Mouse (Mus musculus): ENCODE measurements at regions not wholly inside any gene's neighbourhood (a gene's known extent, or its start where the extent isn't known, plus 50 kb on each side); places are given as distances from the start of the nearest gene placed in this dataset.

DNA sequence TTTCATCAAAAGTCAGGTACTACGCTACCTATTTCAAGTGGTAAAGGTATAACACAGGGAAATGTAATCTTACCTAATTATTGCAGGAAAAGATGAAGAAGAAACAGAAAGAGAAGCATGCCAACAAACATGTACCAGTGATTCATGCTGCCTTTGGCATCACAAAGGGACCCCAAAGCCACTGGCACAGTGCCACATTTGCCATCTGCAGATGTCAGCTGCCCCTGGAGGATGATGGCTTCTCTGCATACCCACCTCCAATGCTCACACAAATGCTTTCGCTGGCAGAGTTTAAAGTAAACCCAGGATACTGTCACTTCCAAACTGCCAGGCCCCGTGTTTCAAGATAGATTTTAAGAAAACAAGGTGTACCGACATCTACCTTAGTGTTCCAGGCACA is 168.6 kb upstream of the Fbxl7 start:
- no peak overlapping the region for H3K27ac ChIP-seq (ENCODE audit: low read length)
- no peak overlapping the region for H3K4me2 ChIP-seq (replicated peaks; ENCODE audit: low read depth, low read length)
- no peaks in the 10 kb centered on the region for H3K36me3 ChIP-seq (ENCODE audit: insufficient read depth, low read length)
- no peak for DNase-seq (ENCODE audit: low spot score)
- no peak overlapping the region for H3K9ac ChIP-seq (replicated peaks; ENCODE audit: low read depth)
- H3K27me3 ChIP-seq (replicated peaks; ENCODE audit: insufficient read depth, low read length) = no peaks in the 10 kb centered on the region
- no peak overlapping the region for H3K4me3 ChIP-seq (ENCODE audit: low read depth, low read length)
- H3K9me3 ChIP-seq (ENCODE audit: low read length) = no peaks in the 10 kb centered on the region
- TF ChIP-seq CTCF (IDR thresholded peaks at IDR 0.05) (no peak), EP300 (IDR thresholded peaks at IDR 0.05) (no peak)
- H3K4me1 ChIP-seq (ENCODE audit: insufficient read depth, low read depth, low read length) = no peaks in the 10 kb centered on the region
- 64% methylated on average over 4 of the region's 4 CpGs for WGBS
- no peak for ATAC-seq

DNA sequence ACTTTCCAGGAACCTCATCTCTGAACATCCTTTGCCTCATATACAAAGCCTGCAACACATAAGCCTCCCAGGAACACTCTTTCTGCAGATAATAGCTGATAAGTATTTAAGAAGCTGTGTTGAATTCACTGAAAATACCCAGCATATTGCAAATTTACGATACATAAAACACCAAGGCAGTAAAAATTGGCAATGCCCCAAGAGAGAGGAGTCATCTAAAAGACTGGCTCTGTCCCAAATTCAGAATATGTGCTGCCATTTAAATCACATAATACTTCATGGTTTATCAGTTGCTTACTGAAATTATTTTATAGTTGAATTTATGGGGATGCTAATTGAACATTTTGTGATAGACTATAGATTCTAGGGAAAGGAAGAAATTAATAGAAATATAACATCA is 172.3 kb upstream of the Fbxl7 start:
- no peak for ATAC-seq
- no peaks in the 10 kb centered on the region for H3K9me3 ChIP-seq (ENCODE audit: low read length)
- H3K36me3 ChIP-seq (ENCODE audit: insufficient read depth, low read length) = no peaks in the 10 kb centered on the region

DNA sequence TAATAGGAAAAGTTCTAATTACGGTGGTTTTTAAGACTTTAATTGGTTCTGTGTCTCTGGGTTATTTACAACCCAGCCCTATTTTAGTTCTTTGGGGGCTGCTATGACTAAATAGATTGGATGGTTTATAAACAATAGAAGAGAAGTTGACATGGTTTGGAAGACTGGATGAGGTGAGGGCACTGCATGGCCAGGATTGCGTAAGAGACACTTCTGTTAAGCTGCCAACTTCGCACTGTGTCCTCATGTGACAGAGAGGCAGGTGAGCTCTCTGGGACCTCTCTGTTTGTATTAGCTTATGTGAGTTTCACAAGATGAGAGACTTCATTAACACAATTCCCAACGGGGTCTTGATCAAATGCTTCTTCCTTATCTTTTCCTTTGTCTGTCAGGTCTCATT is 182.5 kb upstream of the Fbxl7 start:
- Histone ChIP-seq H3K27me3 (replicated peaks; ENCODE audit: insufficient read depth, low read length) (no peaks in the 10 kb centered on the region), H3K4me1 (ENCODE audit: insufficient read depth, low read depth, low read length) (no peaks in the 10 kb centered on the region), H3K36me3 (ENCODE audit: insufficient read depth, low read length) (no peaks in the 10 kb centered on the region), H3K4me3 (ENCODE audit: low read depth, low read length) (no peak overlapping the region), H3K27ac (ENCODE audit: low read length) (no peak overlapping the region), H3K4me2 (replicated peaks; ENCODE audit: low read depth, low read length) (no peak overlapping the region), H3K9me3 (ENCODE audit: low read length) (no peaks in the 10 kb centered on the region), H3K9ac (replicated peaks; ENCODE audit: low read depth) (no peak overlapping the region)
- TF ChIP-seq CTCF (IDR thresholded peaks at IDR 0.05) (no peak), EP300 (IDR thresholded peaks at IDR 0.05) (no peak)
- ATAC-seq = no peak
- no peak for DNase-seq (ENCODE audit: low spot score)
- WGBS = 67% methylated on average over 4 of the region's 4 CpGs

More for the DNA sequence above, 172.3 kb upstream of the Fbxl7 start:
- Histone ChIP-seq H3K9ac (replicated peaks; ENCODE audit: low read depth) (no peak overlapping the region), H3K27ac (ENCODE audit: low read length) (no peak overlapping the region), H3K4me2 (replicated peaks; ENCODE audit: low read depth, low read length) (no peak overlapping the region), H3K4me3 (ENCODE audit: low read depth, low read length) (no peak overlapping the region), H3K4me1 (ENCODE audit: insufficient read depth, low read depth, low read length) (no peaks in the 10 kb centered on the region), H3K27me3 (replicated peaks; ENCODE audit: insufficient read depth, low read length) (no peaks in the 10 kb centered on the region)
- no peak for TF ChIP-seq EP300 (IDR thresholded peaks at IDR 0.05)
- no peak for TF ChIP-seq CTCF (IDR thresholded peaks at IDR 0.05)
- peak; percentile 6 for DNase-seq (ENCODE audit: low spot score)
- 45% methylated on average over 1 of the region's 1 CpGs for WGBS

DNA sequence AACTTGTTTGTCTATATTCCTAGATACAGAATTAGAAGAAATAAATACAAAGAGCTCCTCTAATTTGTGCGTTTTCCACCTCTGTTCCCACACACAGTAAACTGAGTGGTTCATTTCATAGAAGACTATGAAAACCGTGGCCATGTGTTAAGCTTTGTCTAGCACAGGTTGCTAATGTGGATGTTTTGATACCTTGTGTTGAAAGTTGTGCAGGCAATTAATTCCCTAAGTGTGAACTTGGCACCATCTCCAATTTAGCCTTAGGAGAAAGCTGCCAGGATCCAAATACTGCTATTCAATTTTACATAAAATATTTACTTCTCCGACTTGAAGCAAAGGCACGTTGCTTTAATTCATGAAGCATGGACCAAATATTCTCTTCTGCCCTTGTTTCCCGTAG is 187.4 kb upstream of the Fbxl7 start:
- no peaks in the 10 kb centered on the region for H3K9me3 ChIP-seq (ENCODE audit: low read length)
- TF ChIP-seq CTCF (IDR thresholded peaks at IDR 0.05) (no peak), EP300 (IDR thresholded peaks at IDR 0.05) (no peak)
- no peak overlapping the region for H3K4me3 ChIP-seq (ENCODE audit: low read depth, low read length)
- no peaks in the 10 kb centered on the region for H3K4me1 ChIP-seq (ENCODE audit: insufficient read depth, low read depth, low read length)
- 85% methylated on average over 5 of the region's 5 CpGs for WGBS
- no peaks in the 10 kb centered on the region for H3K27me3 ChIP-seq (replicated peaks; ENCODE audit: insufficient read depth, low read length)
- H3K9ac ChIP-seq (replicated peaks; ENCODE audit: low read depth) = no peak overlapping the region
- no peak overlapping the region for H3K27ac ChIP-seq (ENCODE audit: low read length)
- no peaks in the 10 kb centered on the region for H3K36me3 ChIP-seq (ENCODE audit: insufficient read depth, low read length)
- H3K4me2 ChIP-seq (replicated peaks; ENCODE audit: low read depth, low read length) = no peak overlapping the region
- DNase-seq (ENCODE audit: low spot score) (no peak), ATAC-seq (no peak)

DNA sequence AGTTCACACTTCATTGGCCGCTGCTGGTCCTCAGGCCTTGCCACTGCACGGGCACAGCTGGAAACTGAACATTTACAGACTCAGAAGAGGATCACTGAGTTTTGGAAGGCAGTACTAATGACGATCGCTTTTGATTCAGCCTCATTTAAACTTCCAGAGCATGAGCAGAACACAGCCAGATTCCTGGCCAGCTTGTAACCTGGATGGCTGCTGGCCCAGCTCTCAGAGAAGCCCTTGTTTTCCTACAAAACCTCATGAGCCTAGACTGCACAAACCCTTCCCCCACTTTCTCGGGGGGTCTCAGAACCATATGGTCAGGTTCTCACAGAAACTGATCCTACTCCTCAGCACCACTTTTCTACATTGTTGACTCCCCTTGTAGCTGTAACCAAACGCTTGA is 188.2 kb upstream of the Fbxl7 start:
- Histone ChIP-seq H3K9ac (replicated peaks; ENCODE audit: low read depth) (no peak overlapping the region), H3K4me1 (ENCODE audit: insufficient read depth, low read depth, low read length) (no peaks in the 10 kb centered on the region), H3K9me3 (ENCODE audit: low read length) (no peaks in the 10 kb centered on the region), H3K27ac (ENCODE audit: low read length) (no peak overlapping the region), H3K4me3 (ENCODE audit: low read depth, low read length) (no peak overlapping the region), H3K4me2 (replicated peaks; ENCODE audit: low read depth, low read length) (no peak overlapping the region), H3K27me3 (replicated peaks; ENCODE audit: insufficient read depth, low read length) (no peaks in the 10 kb centered on the region), H3K36me3 (ENCODE audit: insufficient read depth, low read length) (no peaks in the 10 kb centered on the region)
- no peak for ATAC-seq
- DNase-seq (ENCODE audit: low spot score) = no peak
- no peak for TF ChIP-seq CTCF (IDR thresholded peaks at IDR 0.05)
- no peak for TF ChIP-seq EP300 (IDR thresholded peaks at IDR 0.05)
- 69% methylated on average over 6 of the region's 6 CpGs for WGBS

DNA sequence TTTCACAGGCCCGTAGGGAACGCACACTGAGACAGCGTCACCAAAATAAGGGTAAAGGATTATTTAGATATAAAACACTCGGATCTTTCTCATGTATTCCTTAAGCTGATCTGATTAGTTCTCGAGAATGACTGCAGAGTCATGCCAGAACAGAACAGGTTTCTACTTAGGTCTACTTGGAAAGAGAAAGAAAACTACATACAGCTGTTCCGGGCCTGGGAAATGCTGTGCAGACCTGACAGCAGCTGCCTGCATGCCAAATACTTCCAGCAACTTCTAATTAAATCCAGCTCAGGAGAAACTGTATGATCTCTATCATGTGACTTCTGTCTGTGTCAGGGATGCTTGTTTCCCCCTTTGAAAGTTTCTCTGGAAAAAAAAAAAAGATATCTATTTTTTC is 193.8 kb upstream of the Fbxl7 start:
- no peaks in the 10 kb centered on the region for H3K4me1 ChIP-seq (ENCODE audit: insufficient read depth, low read depth, low read length)
- no peak for DNase-seq (ENCODE audit: low spot score)
- H3K36me3 ChIP-seq (ENCODE audit: insufficient read depth, low read length) = no peaks in the 10 kb centered on the region
- no peaks in the 10 kb centered on the region for H3K9me3 ChIP-seq (ENCODE audit: low read length)
- H3K27me3 ChIP-seq (replicated peaks; ENCODE audit: insufficient read depth, low read length) = no peaks in the 10 kb centered on the region
- no peak overlapping the region for H3K27ac ChIP-seq (ENCODE audit: low read length)
- no peak for ATAC-seq
- no peak overlapping the region for H3K4me2 ChIP-seq (replicated peaks; ENCODE audit: low read depth, low read length)
- 86% methylated on average over 6 of the region's 6 CpGs for WGBS
- H3K4me3 ChIP-seq (ENCODE audit: low read depth, low read length) = no peak overlapping the region
- TF ChIP-seq EP300 (IDR thresholded peaks at IDR 0.05) = no peak
- no peak overlapping the region for H3K9ac ChIP-seq (replicated peaks; ENCODE audit: low read depth)

DNA sequence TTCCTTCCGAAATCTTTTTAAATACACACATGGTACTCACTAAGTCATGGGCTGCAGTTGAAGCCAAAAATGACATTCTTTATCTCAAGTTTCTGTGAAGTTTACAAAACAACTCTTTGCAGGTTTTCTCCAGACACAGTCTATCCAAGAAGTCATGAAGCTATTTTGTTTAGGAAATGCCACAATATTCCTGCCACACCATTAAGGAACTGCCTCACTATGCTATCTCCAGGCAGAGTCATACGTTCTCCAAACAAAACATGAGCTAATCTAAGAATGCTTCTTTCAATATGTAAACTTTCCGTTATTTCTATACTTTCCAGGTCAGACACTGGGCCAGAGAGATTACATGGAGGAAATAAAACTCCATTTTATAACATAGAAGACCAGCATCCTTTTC is 198.7 kb upstream of the Fbxl7 start:
- DNase-seq (ENCODE audit: low spot score) (no peak), ATAC-seq (no peak)
- WGBS = 44% methylated on average over 3 of the region's 3 CpGs
- H3K9me3 ChIP-seq (ENCODE audit: low read length) = no peaks in the 10 kb centered on the region
- no peaks in the 10 kb centered on the region for H3K36me3 ChIP-seq (ENCODE audit: insufficient read depth, low read length)
- TF ChIP-seq EP300 (IDR thresholded peaks at IDR 0.05) (no peak), CTCF (IDR thresholded peaks at IDR 0.05) (no peak)
- H3K9ac ChIP-seq (replicated peaks; ENCODE audit: low read depth) = no peak overlapping the region
- no peak overlapping the region for H3K4me3 ChIP-seq (ENCODE audit: low read depth, low read length)
- no peak overlapping the region for H3K4me2 ChIP-seq (replicated peaks; ENCODE audit: low read depth, low read length)
- H3K4me1 ChIP-seq (ENCODE audit: insufficient read depth, low read depth, low read length) = no peaks in the 10 kb centered on the region
- H3K27ac ChIP-seq (ENCODE audit: low read length) = no peak overlapping the region
- no peaks in the 10 kb centered on the region for H3K27me3 ChIP-seq (replicated peaks; ENCODE audit: insufficient read depth, low read length)
